Comparison of ENCODE assay signal across 9 mouse cellular contexts in the genomic region with DNA sequence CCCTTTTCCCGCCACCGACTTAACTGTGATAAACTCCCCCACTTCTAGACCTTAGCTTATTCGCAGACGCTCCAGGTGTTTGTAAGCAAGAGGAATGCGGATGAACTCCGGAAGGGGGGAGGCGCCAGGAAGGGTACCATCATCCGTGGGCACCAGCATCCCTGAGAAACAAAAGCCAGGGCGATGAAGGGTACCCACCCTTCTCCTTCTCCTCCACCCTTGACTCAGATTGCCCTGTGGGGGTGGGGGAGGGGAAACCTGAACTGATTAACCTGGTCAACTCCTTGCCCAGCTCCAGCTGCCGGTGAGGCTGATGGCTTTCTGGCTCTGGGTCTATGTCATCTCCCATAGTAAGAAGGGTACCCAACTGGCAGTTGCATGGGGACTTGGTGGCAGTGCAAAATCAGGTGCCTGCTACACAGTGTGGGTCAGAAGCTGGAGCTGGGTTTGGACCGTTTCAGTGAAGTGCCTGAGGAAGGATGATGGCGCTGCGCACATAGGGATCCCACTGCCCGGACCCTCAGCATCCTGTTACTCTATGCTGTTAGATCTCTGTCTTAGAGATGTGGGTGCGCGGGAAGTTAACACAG.
A peak's percentile ranks its signal among the peaks of the same experiment; 100 is the strongest.
DNase-seq lines count a peak whose midpoint lies in the region; ATAC-seq lines count a peak whose summit lies in the region.
"Had no signal": no experiment of that assay in that cellular context is flagged by ENCODE, and none has a peak within 500 bp of the region (broad histone marks: within the 10 kb centered on the region; RNA-seq: fewer than 3 reads in every experiment).

No protein-coding gene starts in this region.

- no peak overlapping the region; the same call in 1 of the 2 replicates for H3K9ac ChIP-seq in heart, embryonic 13.5 days
- H3K9ac ChIP-seq in hindbrain, embryonic 15.5 days, result peak overlapping the region; percentile 39

- DNase-seq in heart, postnatal 4 days, result no peak
- peak; percentile 50 for DNase-seq in embryonic facial prominence, embryonic 10.5 days (ENCODE audit: low spot score)
- peak; percentile 43 for DNase-seq in midbrain, embryonic 10.5 days (ENCODE audit: low spot score)
- DNase-seq in testis, postnatal 14 days (ENCODE audit: low spot score), result no peak
- DNase-seq in cerebellum, postnatal 25 days, result no peak
- DNase-seq in layer of hippocampus, adult 18-20 months (ENCODE audit: low spot score in 2 of 2), result no peak

- H3K4me2 ChIP-seq in heart, embryonic 13.5 days, result peak overlapping the region; percentile 75
- H3K4me2 ChIP-seq in hindbrain, embryonic 15.5 days, result peak overlapping the region; percentile 57

- WGBS in heart, embryonic 13.5 days, result 2% methylated on average over 16 of the region's 16 CpGs
- 5% methylated on average over 16 of the region's 16 CpGs for WGBS in embryonic facial prominence, embryonic 10.5 days
- 5% methylated on average over 16 of the region's 16 CpGs for WGBS in hindbrain, embryonic 15.5 days
- WGBS in midbrain, embryonic 10.5 days, result 8% methylated on average over 16 of the region's 16 CpGs

- H3K27me3 ChIP-seq in heart, embryonic 13.5 days (replicated peaks), result peaks cover 70% of the 10 kb centered on the region
- peaks cover 80% of the 10 kb centered on the region for H3K27me3 ChIP-seq in embryonic facial prominence, embryonic 10.5 days (replicated peaks; ENCODE audit: low read depth, poor library complexity, severe bottlenecking)
- H3K27me3 ChIP-seq in hindbrain, embryonic 15.5 days, result 0 out of 2 replicates have a peak, but pooled peaks cover 2% of the 10 kb centered on the region
- peaks cover 85% of the 10 kb centered on the region for H3K27me3 ChIP-seq in midbrain, embryonic 10.5 days (ENCODE audit: low read depth, poor library complexity, severe bottlenecking)

- no peak for ATAC-seq in heart, embryonic 13.5 days (ENCODE audit: extremely low read depth, insufficient number of reproducible peaks, low FRiP score, low TSS enrichment)
- peak; percentile 50; the same call in 1 of the 2 replicates for ATAC-seq in hindbrain, embryonic 15.5 days (ENCODE audit: low FRiP score, low read depth)

- H3K27ac ChIP-seq in heart, embryonic 13.5 days (replicated peaks), result no peak overlapping the region
- H3K27ac ChIP-seq in embryonic facial prominence, embryonic 10.5 days (replicated peaks), result peak overlapping the region; percentile 86
- peak overlapping the region; percentile 92 for H3K27ac ChIP-seq in hindbrain, embryonic 15.5 days (replicated peaks)
- peak overlapping the region; percentile 94 for H3K27ac ChIP-seq in midbrain, embryonic 10.5 days (replicated peaks)

- peaks cover 28% of the 10 kb centered on the region for H3K4me1 ChIP-seq in heart, embryonic 13.5 days
- H3K4me1 ChIP-seq in embryonic facial prominence, embryonic 10.5 days, result peaks cover 63% of the 10 kb centered on the region
- H3K4me1 ChIP-seq in hindbrain, embryonic 15.5 days (replicated peaks), result peaks cover 60% of the 10 kb centered on the region
- H3K4me1 ChIP-seq in midbrain, embryonic 10.5 days, result peaks cover 73% of the 10 kb centered on the region

- no peaks in the 10 kb centered on the region for H3K9me3 ChIP-seq in heart, embryonic 13.5 days
- H3K9me3 ChIP-seq in embryonic facial prominence, embryonic 10.5 days, result 0 out of 2 replicates have a peak, but pooled peaks cover 2% of the 10 kb centered on the region
- no peaks in the 10 kb centered on the region for H3K9me3 ChIP-seq in hindbrain, embryonic 15.5 days
- 0 out of 2 replicates have a peak, but pooled peaks cover 4% of the 10 kb centered on the region for H3K9me3 ChIP-seq in midbrain, embryonic 10.5 days (replicated peaks)
- H3K9me3 ChIP-seq: G1E had no signal

- peak overlapping the region; percentile 49 for H3K4me3 ChIP-seq in heart, embryonic 13.5 days
- peak overlapping the region; percentile 56 for H3K4me3 ChIP-seq in embryonic facial prominence, embryonic 10.5 days
- H3K4me3 ChIP-seq in hindbrain, embryonic 15.5 days, result peak overlapping the region; percentile 26
- peak overlapping the region; percentile 54 for H3K4me3 ChIP-seq in midbrain, embryonic 10.5 days

- H3K36me3 ChIP-seq in heart, embryonic 13.5 days, result no peaks in the 10 kb centered on the region
- no peaks in the 10 kb centered on the region for H3K36me3 ChIP-seq in embryonic facial prominence, embryonic 10.5 days (replicated peaks)
- no peaks in the 10 kb centered on the region for H3K36me3 ChIP-seq in hindbrain, embryonic 15.5 days
- H3K36me3 ChIP-seq in midbrain, embryonic 10.5 days, result no peaks in the 10 kb centered on the region
- H3K36me3 ChIP-seq: G1E had no signal

Comparison
In these comparisons a context has a peak if more than half of its experiments do, and no peak if none do; other contexts are left out.
1. DNase-seq: peak in embryonic facial prominence, embryonic 10.5 days (single experiment) and midbrain, embryonic 10.5 days (single experiment); none in heart, postnatal 4 days (single experiment), testis, postnatal 14 days (single experiment), cerebellum, postnatal 25 days (0 of 2) and layer of hippocampus, adult 18-20 months (0 of 2).
2. Peak in every context shown above with its lines, with median percentiles within 50 percentile points of each other: H3K4me3 ChIP-seq.